Mouse (Mus musculus) layer of hippocampus, postnatal 25 days (tissue): ENCODE data around the gene Ssxb9. TPM values are rescaled to one million over a fixed set of nuclear protein-coding genes. Genes with fewer than 3 reads are reported as not detected.
"Not testable (repeated sequence)": the region's sequence is repeated elsewhere in the genome, so short reads cannot be mapped to it uniquely, and the experiment has no call there.

Source experiments
- DNase-seq, 2 experiments: peaks; one replicate each; pipeline ENCODE4 v3.0.0; 2022; ENCODE audit warnings: mixed read lengths in 2 of 2, low spot score in 1 of 2; ENCODE audit errors: extremely low spot score in 1 of 2
- total RNA-seq, 2 experiments: library from RNA; stranded (reverse); gene quantifications; 2 replicates each; pipeline ENCODE4 v1.2.3; 2021

Gene Ssxb9
- not detected for total RNA-seq

DNA sequence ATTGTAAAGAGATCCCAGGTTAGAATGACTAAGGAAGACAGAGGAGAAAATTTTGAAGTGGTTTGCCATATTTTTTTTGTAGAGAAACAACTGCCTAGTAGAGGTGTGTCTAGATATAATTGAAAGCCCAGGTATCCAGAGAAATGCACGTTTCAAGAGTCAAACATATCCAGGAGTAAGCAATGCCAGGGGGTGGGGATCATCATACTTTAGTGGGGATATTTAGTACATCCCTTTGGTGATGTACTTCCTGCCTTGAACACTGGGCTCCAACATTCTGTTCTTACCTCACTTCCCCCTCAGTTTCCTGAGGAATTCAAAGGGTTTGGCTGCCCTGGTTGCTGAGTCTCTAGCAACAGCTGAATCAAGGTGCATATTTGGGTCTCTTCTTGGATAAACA lies at the start of gene Ssxb9:
TSS of gene Ssxb9 (plus strand) at position 301 of the 400 bp plus-strand sequence.
- DNase-seq, result not testable (repeated sequence)

DNA sequence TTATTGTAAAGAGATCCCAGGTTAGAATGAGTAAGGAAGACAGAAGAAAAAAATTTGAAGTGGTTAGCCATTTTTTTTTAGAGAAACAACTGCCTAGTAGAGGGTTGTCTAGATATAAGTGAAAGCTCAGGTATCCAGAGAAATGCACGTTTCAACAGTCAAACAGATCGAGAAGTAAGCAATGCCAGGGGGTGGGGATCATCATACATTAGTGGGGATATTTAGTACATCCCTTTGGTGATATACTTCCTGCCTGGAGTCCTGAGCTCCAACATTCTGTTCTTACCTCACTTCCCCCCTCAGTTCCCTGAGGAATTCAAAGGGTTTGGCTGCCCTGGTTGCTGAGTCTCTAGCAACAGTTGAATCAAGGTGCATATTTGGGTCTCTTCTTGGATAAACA lies 39.7 kb upstream of the Ssxb9 start, which contains the start of gene Ssxb10:
TSS of gene Ssxb10 (plus strand) at position 301 of the 400 bp plus-strand sequence.
- DNase-seq, result no peak

DNA sequence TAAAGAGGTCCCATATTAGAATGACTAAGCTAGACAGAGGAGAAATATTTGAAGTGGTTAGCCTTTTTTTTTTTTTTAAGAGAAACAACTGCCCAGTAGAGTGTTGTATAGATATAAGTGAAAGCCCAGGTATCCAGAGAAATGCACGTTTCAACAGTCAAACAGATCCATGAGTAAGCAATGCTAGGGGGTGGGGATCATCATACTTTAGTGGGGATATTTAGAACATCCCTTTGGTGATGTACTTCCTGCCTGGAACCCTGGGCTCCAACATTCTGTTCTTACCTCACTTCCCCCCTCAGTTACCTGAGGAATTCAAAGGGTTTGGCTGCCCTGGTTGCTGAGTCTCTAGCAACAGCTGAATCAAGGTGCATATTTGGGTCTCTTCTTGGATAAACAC lies 46.2 kb downstream of the Ssxb9 start, which contains the start of gene Ssxb1:
TSS of gene Ssxb1 (plus strand) at position 301 of the 400 bp plus-strand sequence.
- DNase-seq, result not testable (repeated sequence)

Other genes starting within 250 kb of the Ssxb9 start
- gene Wdr13, start 234.1 kb upstream of the Ssxb9 start, total RNA-seq, result 100 to 1,000 TPM; 199 to 214 TPM
- gene Rbm3, start 221.1 kb upstream of the Ssxb9 start, total RNA-seq, result 100 to 1,000 TPM in 1 of 2 experiments, 10 to 100 TPM in 1; 94.0 to 137 TPM
- gene Tbc1d25, start 190.8 kb upstream of the Ssxb9 start, total RNA-seq, result 10 to 100 TPM; 13.3 to 13.9 TPM
- 10 to 100 TPM; 36.1 to 38.4 TPM for gene Ebp, start 173.5 kb upstream of the Ssxb9 start, total RNA-seq
- gene Porcn, start 160.5 kb upstream of the Ssxb9 start, total RNA-seq, result 100 to 1,000 TPM in 1 of 2 experiments, 10 to 100 TPM in 1; 94.5 to 101 TPM
- gene Ftsj1, start 114.6 kb upstream of the Ssxb9 start, total RNA-seq, result 10 to 100 TPM; 23.2 to 29.7 TPM
- gene Slc38a5, start 95.8 kb upstream of the Ssxb9 start, total RNA-seq, result 1 to 10 TPM; 5.3 to 7.9 TPM
- gene Ssxb10, start 39.6 kb upstream of the Ssxb9 start, total RNA-seq, result not detected
- not detected for gene Ssxb1, start 46.3 kb downstream of the Ssxb9 start, total RNA-seq
- not detected for gene Ssxb2, start 94.7 kb downstream of the Ssxb9 start, total RNA-seq
- not detected for gene Gm14459, start 158.0 kb downstream of the Ssxb9 start, total RNA-seq
- not detected for gene Ssxb6, start 181.3 kb downstream of the Ssxb9 start, total RNA-seq
- not detected for gene Ssxb3, start 224.8 kb downstream of the Ssxb9 start, total RNA-seq